In genomic region chr8:73350366-73350765, GRCm38 (mm10) we compare ENCODE assay signal across 8 mouse cellular contexts. TPM values are rescaled to one million over a fixed set of nuclear protein-coding genes. Genes with fewer than 3 reads are reported as not detected.
DNase-seq lines count a peak whose midpoint lies in the region.

No protein-coding gene starts in this region.

- H3K36me3 ChIP-seq in embryonic facial prominence, embryonic 10.5 days (replicated peaks): no peaks in the 10 kb centered on the region

- H3K9me3 ChIP-seq in embryonic facial prominence, embryonic 10.5 days: no peaks in the 10 kb centered on the region

- H3K27me3 ChIP-seq in embryonic facial prominence, embryonic 10.5 days (replicated peaks; ENCODE audit: low read depth, poor library complexity, severe bottlenecking): no peaks in the 10 kb centered on the region

- WGBS in embryonic facial prominence, embryonic 10.5 days: 26% methylated on average over 2 of the region's 2 CpGs

- peaks cover 32% of the 10 kb centered on the region for H3K4me1 ChIP-seq in embryonic facial prominence, embryonic 10.5 days

- intact Hi-C loops in heart, postnatal 36 days (cut with DNase I): loop anchor here (5.0 to 10.0 kb wide), 2 partner anchors 348 to 626 kb away; partner anchors contain the start of gene Sin3b

- DNase-seq in heart, postnatal 4 days: peak; percentile 15
- no peak for DNase-seq in heart, postnatal 36 days
- peak; percentile 72 for DNase-seq in NIH3T3 (ENCODE audit: low read depth)
- peak; percentile 18 for DNase-seq in embryonic facial prominence, embryonic 10.5 days (ENCODE audit: low spot score)
- peak; percentile 12 for DNase-seq in kidney, postnatal 10 days
- peak; percentile 74 for DNase-seq in retina, embryonic 14.5 days (ENCODE audit: low spot score)
- DNase-seq in urinary bladder, adult 18-20 months (ENCODE audit: low spot score in 2 of 2): no peak
- no peak for DNase-seq in adrenal gland, adult 2 months

- H3K4me3 ChIP-seq in embryonic facial prominence, embryonic 10.5 days: no peak overlapping the region

- H3K27ac ChIP-seq in embryonic facial prominence, embryonic 10.5 days (replicated peaks): no peak overlapping the region

RNA-seq across cellular contexts. Expression of gene Large1, which starts 3.0 kb away (rescaled TPM):
- total RNA-seq in heart, postnatal 4 days (2021): 10 to 100 TPM; 28.8 to 30.2 TPM
- total RNA-seq in heart, postnatal 36 days (2021): 10 to 100 TPM; 36.9 to 37.8 TPM
- 5.1 and 5.4 TPM in 2 replicates for polyA plus RNA-seq in embryonic facial prominence, embryonic 10.5 days (2016; fragmentation: Nextera tagmentation; extraction: Ambion mirVana)
- total RNA-seq in adrenal gland, adult 2 months (2021): 10 to 100 TPM; 22.2 to 26.7 TPM
- polyA plus RNA-seq in adrenal gland, adult 2 months (2012; rRNA removed): 7.8 and 8.8 TPM in 2 replicates

Comparison
In these comparisons a context has a peak if more than half of its experiments do, and no peak if none do; other contexts are left out.
1. DNase-seq: peak in heart, postnatal 4 days (single experiment), NIH3T3 (single experiment), embryonic facial prominence, embryonic 10.5 days (single experiment), kidney, postnatal 10 days (single experiment) and retina, embryonic 14.5 days (single experiment); none in heart, postnatal 36 days (0 of 2), urinary bladder, adult 18-20 months (0 of 2) and adrenal gland, adult 2 months (single experiment).